Mouse (Mus musculus) cerebellum, postnatal 4 days (tissue): Measurements from ENCODE around the gene Pcdh9.

Experiments used
- DNase-seq, 2 experiments: peaks; one replicate each; pipeline ENCODE4 v3.0.0; 2022; ENCODE audit warnings: low spot score in 2 of 2, mixed read lengths in 1 of 2

Gene Pcdh9

GRCm38 (mm10) chr14:93039326-93040221 is 850.9 kb downstream of the Pcdh9 start:
- no peak for DNase-seq

DNA sequence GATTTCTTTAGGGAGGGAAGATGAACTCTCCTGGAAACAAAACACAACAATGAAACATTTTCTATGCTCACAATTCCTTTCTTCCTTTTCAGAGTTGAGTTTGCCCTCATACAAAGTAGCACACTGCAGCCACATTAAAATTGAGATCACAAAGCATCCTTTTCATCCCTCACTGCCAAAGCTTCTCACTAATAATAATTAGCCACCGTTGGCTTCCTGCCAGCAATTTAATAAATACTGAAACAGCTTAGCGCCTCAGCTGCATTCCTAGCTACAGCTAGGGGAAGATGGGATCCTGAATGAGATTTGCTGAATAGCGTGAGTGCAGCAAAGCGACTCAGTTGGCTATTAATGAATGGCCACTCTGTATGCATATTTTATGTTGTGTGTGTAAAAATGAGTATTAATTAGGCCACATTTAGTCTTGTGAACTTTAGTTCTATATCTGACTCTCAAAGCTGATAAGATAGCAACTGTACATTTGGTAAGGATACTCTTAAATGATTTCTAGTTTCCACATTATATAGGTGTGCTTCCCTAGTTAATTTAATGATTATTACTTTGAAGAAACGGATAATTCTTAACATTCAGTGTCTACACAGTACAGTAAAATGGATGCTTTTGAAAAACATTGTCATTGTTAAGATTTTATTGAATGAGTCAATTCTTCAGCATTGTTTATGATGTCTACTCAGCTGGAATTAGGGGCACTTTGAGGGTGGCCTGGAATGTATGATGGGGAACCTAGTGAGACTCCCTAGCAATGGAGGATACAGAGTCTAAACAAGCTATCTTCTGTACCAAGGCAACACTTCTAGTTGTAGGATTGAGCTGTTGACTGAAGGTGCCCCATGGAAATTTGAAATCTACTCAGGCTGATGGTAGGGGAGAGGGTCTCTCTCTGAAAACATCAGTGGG is 881.1 kb downstream of the Pcdh9 start:
- DNase-seq, result peak in 1 of 2 experiments; percentile 40
